Mouse (Mus musculus) neural tube, embryonic 14.5 days (tissue): ENCODE results near the gene Ciita. TPM values are rescaled to one million over a fixed set of nuclear protein-coding genes. Genes with fewer than 3 reads are reported as not detected.

ENCODE experiments used
- ATAC-seq: fragments of 200-750 bp; cut with Nextera tagmentation; 2 replicates; pipeline ENCODE4 v1.8.0; 2017; ENCODE audit warnings: low read depth, mild to moderate bottlenecking, moderate TSS enrichment, moderate library complexity
- H3K27ac ChIP-seq: fragments of 300-500 bp; sonication (generic); 2 replicates; pipeline ENCODE4 v1.5.1; 2014; ENCODE audit warnings: low read depth, mild to moderate bottlenecking, control low read depth, low read length, moderate library complexity, mixed read lengths
- H3K27me3 ChIP-seq: fragments of 300-500 bp; sonication (generic); 2 replicates; pipeline ENCODE4 v1.6.1; 2014; ENCODE audit warnings: low read length; ENCODE audit not compliant: control insufficient read depth, insufficient read depth
- H3K36me3 ChIP-seq: fragments of 300-500 bp; sonication (generic); 2 replicates; pipeline ENCODE4 v1.6.1; 2014; ENCODE audit warnings: low read length, mixed read lengths; ENCODE audit not compliant: control insufficient read depth, insufficient read depth
- H3K4me1 ChIP-seq: fragments of 300-500 bp; sonication (generic); 2 replicates; pipeline ENCODE4 v1.6.1; 2014; ENCODE audit warnings: low read length; ENCODE audit not compliant: control insufficient read depth, insufficient read depth
- H3K4me2 ChIP-seq: fragments of 300-500 bp; sonication (generic); 2 replicates; pipeline ENCODE4 v1.6.1; 2014; ENCODE audit warnings: mild to moderate bottlenecking, low read depth, low read length, control low read depth
- H3K4me3 ChIP-seq: fragments of 300-500 bp; sonication (generic); 2 replicates; pipeline ENCODE4 v1.5.1; 2014; ENCODE audit warnings: low read depth, low read length, control low read depth, mixed read lengths
- H3K9ac ChIP-seq: fragments of 300-500 bp; sonication (generic); replicated peaks from 2 replicates; pipeline ENCODE4 v1.6.1; 2014; ENCODE audit warnings: low read depth, mild to moderate bottlenecking, control low read depth, low read length, mixed read lengths
- H3K9me3 ChIP-seq: fragments of 300-500 bp; sonication (generic); 2 replicates; pipeline ENCODE4 v1.6.1; 2016; ENCODE audit warnings: low read length; ENCODE audit not compliant: control insufficient read depth
- WGBS: fragments of 180-500 bp; shearing (Covaris S2); extraction: QIAGEN DNeasy Blood & Tissue Kit; methylation state at CpG from one replicate; pipeline ENCODE4 v1.1.7; 2014; 5-methylcytosine and 5-hydroxymethylcytosine counted together
- polyA plus RNA-seq: library from polyadenylated mRNA; unstranded; fragments of >200 nt; fragmentation: Nextera tagmentation; extraction: Ambion mirVana; gene quantifications from 2 replicates; pipeline ENCODE4 v1.2.1, GENCODE M21; 2014

Ciita gene
- 0.63 and 1.1 TPM in 2 replicates for polyA plus RNA-seq

GRCm38 (mm10) chr16:10479857-10480256 lies at the start of gene Ciita:
Gene Ciita, plus strand, starts transcription at chr16:10480059.
- no peak for ATAC-seq
- Histone ChIP-seq H3K27ac (no peak within 1 kb of the TSS), H3K4me3 (no peak within 1 kb of the TSS), H3K9ac (no peak within 1 kb of the TSS), H3K27me3 (no peaks in the 10 kb centered on the region), H3K4me2 (no peak within 1 kb of the TSS), H3K4me1 (no peaks in the 10 kb centered on the region), H3K36me3 (no peaks in the 10 kb centered on the region), H3K9me3 (no peaks in the 10 kb centered on the region)
- 83% methylated on average over 5 of the region's 5 CpGs for WGBS

DNA sequence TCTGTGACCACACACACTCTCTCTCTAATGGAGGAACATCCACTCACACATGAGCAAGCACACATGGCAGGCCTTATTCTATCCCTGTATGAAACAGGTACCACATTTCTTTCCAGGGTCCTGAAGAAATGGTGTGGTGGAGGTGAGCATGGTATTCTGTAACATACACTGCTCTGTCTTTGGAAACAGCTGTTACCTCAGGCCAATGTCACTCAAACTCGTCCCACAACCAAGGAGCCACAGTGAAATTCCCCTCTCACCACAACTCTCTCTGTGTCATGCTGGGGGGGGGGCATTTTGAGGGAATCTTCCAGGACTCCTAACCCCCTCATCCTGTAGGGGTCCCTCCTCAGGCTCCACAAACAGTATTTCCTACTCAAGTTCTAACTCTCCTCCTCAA lies 47.9 kb upstream of the Ciita start:
- H3K27me3 ChIP-seq, result no peaks in the 10 kb centered on the region
- H3K9me3 ChIP-seq, result no peaks in the 10 kb centered on the region
- no peak overlapping the region for H3K27ac ChIP-seq
- H3K4me2 ChIP-seq, result no peak overlapping the region
- ATAC-seq, result no peak
- 74% methylated on average over 1 of the region's 1 CpGs for WGBS
- H3K36me3 ChIP-seq, result peaks cover 6% of the 10 kb centered on the region
- H3K9ac ChIP-seq, result no peak overlapping the region
- H3K4me1 ChIP-seq, result no peaks in the 10 kb centered on the region
- H3K4me3 ChIP-seq, result no peak overlapping the region

DNA sequence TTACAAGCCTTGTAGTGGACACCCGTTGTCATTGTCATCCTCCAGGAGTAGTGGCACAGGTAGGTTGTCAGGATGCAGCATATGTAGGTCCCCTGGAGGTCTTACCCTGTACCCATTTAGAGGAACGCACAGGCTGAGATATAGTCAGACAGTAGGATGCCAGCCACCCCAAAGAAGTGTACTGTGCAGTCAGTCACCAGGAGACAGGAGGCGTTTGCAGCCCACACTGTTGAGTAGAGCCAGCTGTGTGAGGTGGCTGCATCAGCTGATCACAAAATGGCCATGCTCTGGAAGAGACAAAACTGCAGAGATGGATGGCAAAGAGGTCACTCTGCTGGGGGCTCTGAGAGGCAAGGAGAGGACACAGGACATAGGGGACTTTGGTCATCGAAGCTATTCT lies 47.5 kb upstream of the Ciita start:
- H3K9me3 ChIP-seq, result no peaks in the 10 kb centered on the region
- no peak overlapping the region for H3K27ac ChIP-seq
- H3K27me3 ChIP-seq, result no peaks in the 10 kb centered on the region
- H3K4me3 ChIP-seq, result no peak overlapping the region
- H3K9ac ChIP-seq, result no peak overlapping the region
- H3K36me3 ChIP-seq, result peaks cover 2% of the 10 kb centered on the region; the same call in 1 of the 2 replicates
- ATAC-seq, result no peak
- no peak overlapping the region for H3K4me2 ChIP-seq
- H3K4me1 ChIP-seq, result no peaks in the 10 kb centered on the region
- 87% methylated on average over 4 of the region's 4 CpGs for WGBS

DNA sequence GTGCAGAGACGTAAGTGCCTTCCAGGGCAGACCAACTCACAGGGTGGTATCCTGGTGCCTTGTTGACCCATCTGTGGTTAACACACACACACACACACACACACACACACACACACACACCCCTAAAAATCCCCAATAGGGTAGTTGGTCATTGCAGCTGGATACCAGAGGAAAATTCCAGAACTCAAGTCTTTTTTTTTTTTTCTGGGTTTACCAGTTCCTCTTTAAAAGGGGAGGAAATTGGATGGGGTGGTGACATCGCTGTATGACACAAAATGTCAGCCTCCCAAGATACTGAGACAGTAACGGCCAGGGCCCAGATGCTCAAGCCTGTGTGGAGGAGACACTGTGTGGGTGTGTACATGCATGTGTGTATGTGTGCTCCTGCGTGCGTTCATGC lies 46.5 kb upstream of the Ciita start:
- no peak overlapping the region for H3K4me3 ChIP-seq
- H3K27ac ChIP-seq, result no peak overlapping the region
- no peak for ATAC-seq
- H3K9ac ChIP-seq, result no peak overlapping the region
- H3K4me2 ChIP-seq, result no peak overlapping the region
- no peaks in the 10 kb centered on the region for H3K36me3 ChIP-seq
- no peaks in the 10 kb centered on the region for H3K27me3 ChIP-seq
- no peaks in the 10 kb centered on the region for H3K9me3 ChIP-seq
- 91% methylated on average over 5 of the region's 5 CpGs for WGBS
- H3K4me1 ChIP-seq, result no peaks in the 10 kb centered on the region

- Histone ChIP-seq H3K4me2 (no peak overlapping the region), H3K9ac (no peak overlapping the region), H3K27ac (no peak overlapping the region), H3K9me3 (no peaks in the 10 kb centered on the region), H3K36me3 (no peaks in the 10 kb centered on the region), H3K4me3 (no peak overlapping the region), H3K27me3 (no peaks in the 10 kb centered on the region), H3K4me1 (no peaks in the 10 kb centered on the region)
- WGBS, result 84% methylated on average over 6 of the region's 6 CpGs
- no peak for ATAC-seq
Measured at GRCm38 (mm10) chr16:10436166-10436565, 43.7 kb upstream of the Ciita start.

DNA sequence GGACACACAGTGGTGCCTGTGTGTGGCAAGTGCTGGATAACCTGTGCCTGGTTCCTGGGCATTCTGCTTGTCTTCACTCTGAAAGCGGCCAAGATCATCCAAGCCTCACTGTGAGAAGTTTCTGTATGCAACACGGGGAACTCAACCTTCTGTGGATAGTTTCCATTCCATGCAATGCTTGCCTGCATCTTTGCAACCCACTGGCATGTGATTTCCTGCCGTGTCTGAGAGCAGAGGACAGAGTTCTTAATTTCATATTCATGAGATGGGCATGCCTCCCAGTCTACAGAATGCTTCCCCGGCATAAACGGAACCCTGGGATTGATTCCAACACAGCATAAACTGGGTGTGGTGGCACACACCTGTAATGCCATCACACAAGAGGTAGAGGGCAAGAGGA lies 41.8 kb upstream of the Ciita start:
- 83% methylated on average over 5 of the region's 5 CpGs for WGBS
- Histone ChIP-seq H3K4me3 (no peak overlapping the region), H3K9ac (no peak overlapping the region), H3K27me3 (no peaks in the 10 kb centered on the region), H3K4me2 (no peak overlapping the region), H3K9me3 (no peaks in the 10 kb centered on the region), H3K36me3 (no peaks in the 10 kb centered on the region), H3K4me1 (no peaks in the 10 kb centered on the region), H3K27ac (no peak overlapping the region)
- no peak for ATAC-seq

GRCm38 (mm10) chr16:10441328-10441727 lies 38.5 kb upstream of the Ciita start:
- no peaks in the 10 kb centered on the region for H3K27me3 ChIP-seq
- no peak overlapping the region for H3K27ac ChIP-seq
- H3K9me3 ChIP-seq, result no peaks in the 10 kb centered on the region
- ATAC-seq, result no peak
- no peaks in the 10 kb centered on the region for H3K36me3 ChIP-seq
- H3K4me2 ChIP-seq, result no peak overlapping the region
- H3K4me3 ChIP-seq, result no peak overlapping the region
- H3K4me1 ChIP-seq, result peaks cover 10% of the 10 kb centered on the region
- H3K9ac ChIP-seq, result no peak overlapping the region
- WGBS, result 85% methylated on average over 6 of the region's 6 CpGs

DNA sequence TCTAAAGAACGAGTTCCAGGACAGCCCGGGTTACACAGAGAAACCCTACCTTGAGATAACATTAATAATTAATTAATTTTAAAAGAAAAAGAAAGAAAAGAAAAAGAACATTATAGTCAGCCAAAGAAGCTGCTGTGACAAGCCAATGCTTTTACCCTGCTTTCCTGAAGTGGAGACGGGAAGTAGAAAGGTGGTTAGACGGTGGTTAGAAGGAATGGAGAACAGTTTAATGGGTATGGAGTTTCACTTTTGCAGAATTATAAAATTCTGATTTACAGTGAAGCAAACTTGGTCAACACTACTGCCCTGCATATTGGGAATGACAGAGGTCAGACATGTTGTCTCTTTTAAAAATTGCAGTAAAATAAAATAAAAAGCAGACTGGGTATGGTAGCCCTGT lies 38.1 kb upstream of the Ciita start:
- Histone ChIP-seq H3K9me3 (no peaks in the 10 kb centered on the region), H3K9ac (no peak overlapping the region), H3K4me3 (no peak overlapping the region), H3K4me2 (no peak overlapping the region), H3K27ac (no peak overlapping the region), H3K4me1 (peaks cover 10% of the 10 kb centered on the region), H3K36me3 (no peaks in the 10 kb centered on the region), H3K27me3 (no peaks in the 10 kb centered on the region)
- ATAC-seq, result no peak
- WGBS, result 95% methylated on average over 4 of the region's 4 CpGs

DNA sequence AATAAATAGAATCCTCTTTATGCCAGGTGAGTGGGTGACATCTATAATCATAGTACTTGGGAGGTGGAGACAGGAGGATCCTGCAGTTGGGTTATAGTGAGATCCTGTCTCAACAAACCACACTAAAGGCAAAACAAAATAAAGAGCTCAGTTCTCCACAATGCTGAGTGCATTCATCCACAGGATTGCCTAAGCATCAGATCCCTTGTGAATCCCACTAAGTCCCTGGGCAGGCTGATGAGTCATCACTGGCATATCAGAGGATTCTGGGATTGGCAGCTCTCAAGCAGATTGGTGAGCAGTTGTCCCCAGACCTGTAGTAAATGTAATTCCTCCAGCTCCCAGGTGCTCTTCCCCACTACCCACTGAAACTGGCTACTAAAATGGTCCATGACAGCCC lies 36.1 kb upstream of the Ciita start:
- Histone ChIP-seq H3K4me3 (no peak overlapping the region), H3K27ac (no peak overlapping the region), H3K9me3 (no peaks in the 10 kb centered on the region), H3K4me2 (no peak overlapping the region), H3K36me3 (no peaks in the 10 kb centered on the region), H3K9ac (no peak overlapping the region), H3K4me1 (peaks cover 16% of the 10 kb centered on the region), H3K27me3 (no peaks in the 10 kb centered on the region)
- ATAC-seq, result no peak
